Mouse (Mus musculus) left cerebral cortex, postnatal 14 days (tissue): ENCODE measurements around the gene Wbp4. TPM values are rescaled to one million over a fixed set of nuclear protein-coding genes. Genes with fewer than 3 reads are reported as not detected.
A peak's percentile ranks its signal among the peaks of the same experiment; 100 is the strongest.

Source experiments
- DNase-seq, 2 experiments: peaks; one replicate each; pipeline ENCODE4 v3.0.0; 2021 to 2022; ENCODE audit warnings: low spot score in 2 of 2, mixed read lengths in 1 of 2
- intact Hi-C: fragments of 180-260 bp; cut with DNase I; formaldehyde crosslinking; loops from one replicate; pipeline ENCODE4 v1.15.1; 2025
- total RNA-seq, 2 experiments: library from RNA; stranded (reverse); gene quantifications; 2 replicates each; pipeline ENCODE4 v1.2.3; 2021

Wbp4 gene
- total RNA-seq, 2 experiments from 2014 or later, result 40.9 to 44.9 TPM

- DNase-seq, result no peak
- intact Hi-C loops, result loop anchor here (10.0 kb wide), 1 partner anchor 51 kb away; no protein-coding TSS in a partner anchor
Observed at GRCm38 (mm10) chr14:79513951-79514350, 32.6 kb upstream of the Wbp4 start.

GRCm38 (mm10) chr14:79511521-79511920 lies 30.2 kb upstream of the Wbp4 start:
- intact Hi-C loops, result loop anchor here (10.0 kb wide), 1 partner anchor 53 kb away; no protein-coding TSS in a partner anchor

DNA sequence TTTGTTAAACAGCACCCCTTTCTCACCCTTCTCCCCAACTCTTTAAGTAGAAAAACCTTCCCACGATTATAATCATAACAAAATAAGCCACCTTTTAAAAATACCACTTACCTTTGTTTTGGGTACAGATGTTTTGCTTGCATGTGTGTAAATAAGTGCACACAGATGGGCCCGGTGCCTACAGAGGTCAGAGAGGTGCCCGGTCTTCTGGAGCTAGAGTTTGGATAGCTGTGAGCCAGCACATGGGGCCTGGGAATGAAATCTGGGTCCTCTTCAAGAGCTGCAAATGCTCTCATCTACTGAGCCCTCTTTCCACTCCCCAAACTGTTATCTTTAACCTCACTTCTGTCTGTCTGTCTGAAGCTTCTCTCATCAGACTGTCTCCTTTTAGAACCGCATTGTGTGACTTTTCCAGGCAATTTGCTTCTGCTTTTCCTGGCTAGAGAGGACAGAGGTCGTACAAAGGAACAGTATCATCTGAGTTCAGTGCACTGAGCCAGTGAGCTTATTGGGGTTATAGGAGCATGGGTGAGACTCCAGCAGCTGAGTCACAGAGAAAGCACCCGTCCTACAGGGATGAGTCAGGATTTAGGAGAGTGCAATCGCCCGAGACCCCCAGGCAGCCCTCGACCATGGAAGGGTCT lies 27.5 kb upstream of the Wbp4 start:
- DNase-seq, result no peak
- intact Hi-C loops, result no loop called here

More at GRCm38 (mm10) chr14:79511521-79511920, 30.2 kb upstream of the Wbp4 start:
- DNase-seq, result no peak

DNA sequence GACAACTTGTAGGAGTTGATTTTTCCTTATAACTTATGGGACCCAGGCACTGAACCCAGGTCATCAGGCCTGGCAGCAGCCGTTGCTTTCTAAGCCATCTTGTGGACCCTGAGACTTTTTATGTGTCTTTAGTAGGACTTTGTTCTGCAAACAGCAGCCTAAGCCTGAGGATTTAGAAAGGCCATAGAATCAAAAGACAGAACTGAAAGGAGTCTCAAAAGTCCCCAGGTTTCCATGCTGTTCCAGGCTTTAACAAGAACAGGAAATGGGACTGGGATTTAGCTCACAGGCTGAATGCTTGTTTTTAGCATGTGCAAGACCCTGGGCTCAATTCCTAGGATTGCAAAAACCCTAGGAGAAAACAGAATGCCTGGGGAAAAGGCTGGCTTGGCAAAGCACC lies 26.5 kb upstream of the Wbp4 start:
- no peak for DNase-seq
- intact Hi-C loops, result no loop called here

- DNase-seq, result no peak
- intact Hi-C loops, result no loop called here
Observed at GRCm38 (mm10) chr14:79506207-79506606, 24.9 kb upstream of the Wbp4 start.

- intact Hi-C loops, result no loop called here
Observed at GRCm38 (mm10) chr14:79504246-79505006, 23.1 kb upstream of the Wbp4 start.

DNA sequence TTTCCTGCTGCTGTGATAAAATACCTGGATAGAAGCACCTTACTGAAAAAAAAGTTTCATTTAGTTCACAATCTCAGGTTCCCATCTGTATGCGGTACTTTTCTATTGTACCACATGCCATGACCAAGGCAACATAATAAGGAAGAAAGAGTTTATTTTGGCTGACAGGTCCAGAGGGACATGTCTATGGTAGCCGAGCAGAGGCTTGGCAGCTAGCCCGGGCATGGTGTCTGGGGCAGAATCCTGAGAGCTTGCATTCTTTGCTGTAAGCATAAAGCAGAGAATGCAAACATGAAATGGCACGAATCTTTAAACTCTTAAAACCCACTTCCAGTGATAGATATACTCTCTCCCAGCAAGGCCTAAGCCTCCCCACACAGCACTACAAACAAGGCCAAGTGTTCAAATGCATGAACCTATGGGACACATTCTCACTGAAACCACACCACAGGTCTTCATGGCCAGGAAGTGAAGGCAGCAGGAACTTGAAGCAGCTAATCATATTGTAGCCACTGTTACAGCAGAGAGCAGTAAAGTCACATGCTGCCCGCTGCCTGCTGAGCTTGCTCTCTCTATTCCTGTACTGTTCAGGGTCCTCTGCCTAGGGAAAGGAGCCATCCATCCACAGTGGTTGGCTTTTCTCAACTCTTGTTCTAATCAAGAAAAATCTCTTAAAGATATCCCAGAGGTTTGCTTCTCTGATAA lies 22.2 kb upstream of the Wbp4 start:
- intact Hi-C loops, result no loop called here
- no peak for DNase-seq

More at GRCm38 (mm10) chr14:79504246-79505006, 23.1 kb upstream of the Wbp4 start:
- no peak for DNase-seq

DNA sequence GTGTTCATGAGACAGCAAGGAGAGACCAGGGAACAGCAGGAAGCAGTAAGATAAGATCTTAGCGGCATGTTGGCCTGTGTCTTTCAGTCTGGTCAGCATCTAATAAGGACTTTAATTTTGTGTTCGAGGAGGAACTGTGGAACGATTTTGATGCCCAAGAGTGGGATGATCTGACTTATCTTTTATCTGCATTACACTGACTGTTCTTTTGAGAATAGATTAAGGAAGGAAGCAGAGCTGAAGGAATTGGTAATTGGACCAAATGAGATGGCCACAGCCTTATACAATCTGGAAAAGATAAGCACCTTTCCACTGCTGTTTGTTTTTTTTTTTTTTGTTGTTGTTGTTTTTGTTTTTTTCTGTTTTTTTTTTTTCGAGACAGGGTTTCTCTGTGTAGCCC lies 19.4 kb upstream of the Wbp4 start:
- DNase-seq, result no peak

DNA sequence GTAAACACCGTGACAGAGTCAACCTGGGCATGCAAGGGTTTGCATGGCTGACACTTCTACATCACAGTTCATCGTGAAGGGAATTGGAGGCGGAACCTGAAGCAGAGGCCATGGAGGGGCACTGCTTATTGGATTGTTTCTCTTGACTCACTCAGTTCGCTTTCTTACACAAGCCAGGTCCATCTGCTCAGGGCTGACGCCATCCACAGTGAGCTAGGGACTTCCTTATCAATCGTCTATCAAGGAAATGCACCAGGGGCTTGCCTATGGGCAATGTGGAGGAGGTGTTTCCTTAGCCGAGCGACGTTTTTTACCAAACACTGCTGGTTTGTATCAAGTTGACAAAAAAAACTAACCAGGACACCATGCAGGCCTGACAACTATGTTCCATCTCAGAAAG lies 18.0 kb upstream of the Wbp4 start:
- no peak for DNase-seq

More for the DNA sequence above, 19.4 kb upstream of the Wbp4 start:
- intact Hi-C loops, result no loop called here

DNA sequence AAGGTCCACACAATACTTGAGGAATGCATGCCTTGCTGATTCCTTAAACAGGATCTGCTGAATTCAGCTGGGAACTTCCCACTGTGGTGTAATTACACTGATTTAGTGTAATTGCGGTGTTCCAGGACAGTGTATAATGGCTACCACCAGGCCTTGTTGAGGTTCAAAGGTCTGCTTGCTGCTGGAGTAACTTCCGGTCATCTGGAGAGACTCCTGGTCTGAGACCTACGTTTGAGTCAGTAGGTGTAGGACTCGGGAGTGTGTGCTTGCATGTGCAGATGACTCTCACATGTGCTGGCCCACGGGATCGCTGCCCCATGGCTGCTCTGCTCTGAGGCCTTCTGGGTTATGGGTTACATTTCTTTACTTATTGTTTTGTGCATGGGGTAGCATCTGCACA lies 13.0 kb upstream of the Wbp4 start:
- intact Hi-C loops, result no loop called here
- DNase-seq, result no peak

More for the DNA sequence above, 18.0 kb upstream of the Wbp4 start:
- intact Hi-C loops, result no loop called here

GRCm38 (mm10) chr14:79490246-79490645 lies 8.9 kb upstream of the Wbp4 start:
- no peak for DNase-seq
- intact Hi-C loops, result no loop called here

GRCm38 (mm10) chr14:79489150-79489549 lies 7.8 kb upstream of the Wbp4 start:
- intact Hi-C loops, result no loop called here
- no peak for DNase-seq

GRCm38 (mm10) chr14:79488531-79488930 lies 7.2 kb upstream of the Wbp4 start:
- intact Hi-C loops, result no loop called here

GRCm38 (mm10) chr14:79486993-79487731 lies 5.8 kb upstream of the Wbp4 start:
- intact Hi-C loops, result no loop called here
- peak; percentile 44 to 49 for DNase-seq

More at GRCm38 (mm10) chr14:79488531-79488930, 7.2 kb upstream of the Wbp4 start:
- no peak for DNase-seq

DNA sequence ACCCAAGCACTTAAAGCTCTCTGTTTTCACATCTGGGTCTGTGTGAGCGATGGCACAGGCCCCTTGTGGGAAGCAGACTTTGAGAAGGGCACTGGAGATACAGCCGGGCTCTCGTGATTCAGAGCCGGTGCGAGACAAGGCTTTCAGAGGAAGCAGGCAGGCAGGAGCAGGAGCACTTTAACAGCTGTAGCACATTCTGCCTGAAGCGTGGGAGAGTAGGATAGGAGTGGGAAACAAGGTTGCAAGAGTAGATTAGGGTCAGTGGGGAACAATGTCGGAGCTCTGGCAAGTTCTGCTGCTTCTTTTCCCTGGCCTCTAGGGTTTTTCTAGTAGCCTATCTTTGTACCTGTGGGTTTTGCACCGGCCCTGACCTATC lies 5.3 kb upstream of the Wbp4 start:
- DNase-seq, result no peak
- intact Hi-C loops, result no loop called here

GRCm38 (mm10) chr14:79483611-79484120 lies 2.3 kb upstream of the Wbp4 start:
- no peak for DNase-seq
- intact Hi-C loops, result loop anchor here (5.0 kb wide), 1 partner anchor 79 kb away; no protein-coding TSS in a partner anchor

- DNase-seq, result no peak
- intact Hi-C loops, result loop anchor here (5.0 kb wide), 1 partner anchor 79 kb away; no protein-coding TSS in a partner anchor
Observed at GRCm38 (mm10) chr14:79482747-79483355, 1.5 kb upstream of the Wbp4 start.

DNA sequence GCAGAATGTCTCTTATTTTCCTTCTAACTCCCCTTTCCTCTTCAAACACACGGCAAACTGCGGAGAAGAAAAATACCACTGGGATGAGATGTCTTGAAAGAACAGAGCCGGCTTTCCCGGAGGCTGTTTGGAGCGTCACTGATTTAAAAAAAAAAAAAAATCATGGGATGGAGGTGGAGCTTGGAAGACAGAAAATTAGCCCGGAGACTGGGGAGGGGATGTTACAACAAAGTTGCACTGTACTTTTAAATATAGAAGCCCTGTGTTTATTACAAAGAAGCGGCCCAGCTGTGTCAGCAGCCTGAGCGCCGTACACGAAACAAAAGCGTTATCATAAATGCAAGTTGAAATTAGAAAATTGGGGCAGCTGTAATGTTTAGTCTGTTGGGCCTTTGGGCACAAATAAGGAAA lies 936 bp upstream of the Wbp4 start:
- intact Hi-C loops, result loop anchor here (5.0 kb wide), 1 partner anchor 80 kb away; no protein-coding TSS in a partner anchor
- DNase-seq, result peak; percentile 44 to 57
